Mouse (Mus musculus) 416B (cell line): Measurements from ENCODE around the gene Kif5a.
"Not testable (repeated sequence)": the region's sequence is repeated elsewhere in the genome, so short reads cannot be mapped to it uniquely, and the experiment has no call there.

Experiments
- DNase-seq: peaks from one replicate; pipeline ENCODE4 v3.0.0; 2011; ENCODE audit warnings: low read depth

The Kif5a gene

DNA sequence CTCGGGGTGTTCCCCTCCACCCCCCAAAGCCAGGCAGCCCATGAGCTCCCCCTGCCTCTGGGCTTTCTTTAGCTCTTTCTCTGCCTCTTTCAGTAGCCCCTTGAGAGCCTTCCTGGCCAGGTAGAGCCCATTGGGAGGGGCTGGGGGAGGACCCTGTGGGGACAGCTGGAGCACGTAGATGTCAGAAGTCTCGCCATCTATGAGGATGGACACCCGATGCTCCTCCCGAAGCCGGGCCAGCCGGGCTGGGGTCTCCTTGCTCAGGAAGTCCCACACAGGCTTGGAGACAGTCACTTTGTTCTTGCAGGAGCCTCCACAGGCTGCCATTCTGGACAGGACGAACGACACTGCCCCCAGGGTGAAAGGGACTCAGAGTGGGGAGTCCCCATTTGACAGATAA lies 70.1 kb downstream of the Kif5a start:
- no peak for DNase-seq

DNA sequence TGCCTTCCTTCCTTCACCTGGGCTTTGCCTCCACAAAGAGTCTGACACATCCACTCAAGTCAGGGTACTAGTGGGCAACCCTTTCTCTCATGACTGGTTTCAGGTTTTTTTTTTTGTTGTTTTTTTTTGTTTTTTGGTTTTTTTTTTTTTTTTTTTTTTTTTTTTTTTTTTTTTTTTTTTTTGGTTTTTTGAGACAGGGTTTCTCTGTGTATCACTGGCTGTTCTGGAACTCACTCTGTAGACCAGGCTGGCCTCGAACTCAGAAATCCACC lies 71.2 kb downstream of the Kif5a start:
- not testable (repeated sequence) for DNase-seq

DNA sequence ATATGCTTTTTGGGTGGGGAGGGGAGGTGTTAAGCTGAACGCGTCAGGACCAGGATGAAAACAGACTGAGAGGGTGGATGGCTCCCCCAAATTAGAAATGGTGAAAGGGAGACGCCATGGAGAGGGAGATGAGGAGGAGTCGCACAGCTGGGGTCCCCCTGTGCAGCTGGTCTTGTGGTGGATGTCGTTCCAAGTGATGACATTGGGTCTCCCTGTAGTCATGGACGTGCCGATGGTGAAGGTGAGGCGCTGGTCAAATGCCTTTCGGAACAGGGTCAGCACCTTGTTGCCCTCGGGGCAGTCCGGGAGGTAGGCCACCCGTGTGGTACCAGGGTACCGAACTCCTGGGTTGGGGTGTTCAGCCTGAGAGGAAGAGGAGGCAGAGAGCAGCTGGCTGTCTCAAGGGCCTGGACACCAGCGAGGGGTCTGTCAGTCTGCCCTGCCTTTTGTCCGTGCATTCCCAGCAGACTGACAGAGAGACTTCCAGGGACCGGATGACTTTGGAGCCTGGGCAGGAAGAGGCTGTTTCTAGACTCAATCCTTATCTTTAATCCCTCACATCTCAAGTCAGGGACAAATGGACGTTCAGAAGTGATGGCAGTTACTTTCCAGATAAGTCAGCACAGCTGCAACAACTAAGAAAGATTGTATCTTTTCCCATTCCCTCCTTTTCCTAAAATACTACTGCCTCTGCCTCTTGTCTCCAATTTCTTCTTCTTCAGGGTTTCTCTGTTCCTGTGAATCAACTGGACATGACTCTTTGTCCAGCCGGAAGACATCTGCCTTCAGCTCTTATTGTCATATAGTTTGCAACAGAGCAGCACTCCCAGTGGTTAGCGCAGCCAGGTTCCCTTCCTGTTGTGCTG lies 71.7 kb downstream of the Kif5a start:
- no peak for DNase-seq

DNA sequence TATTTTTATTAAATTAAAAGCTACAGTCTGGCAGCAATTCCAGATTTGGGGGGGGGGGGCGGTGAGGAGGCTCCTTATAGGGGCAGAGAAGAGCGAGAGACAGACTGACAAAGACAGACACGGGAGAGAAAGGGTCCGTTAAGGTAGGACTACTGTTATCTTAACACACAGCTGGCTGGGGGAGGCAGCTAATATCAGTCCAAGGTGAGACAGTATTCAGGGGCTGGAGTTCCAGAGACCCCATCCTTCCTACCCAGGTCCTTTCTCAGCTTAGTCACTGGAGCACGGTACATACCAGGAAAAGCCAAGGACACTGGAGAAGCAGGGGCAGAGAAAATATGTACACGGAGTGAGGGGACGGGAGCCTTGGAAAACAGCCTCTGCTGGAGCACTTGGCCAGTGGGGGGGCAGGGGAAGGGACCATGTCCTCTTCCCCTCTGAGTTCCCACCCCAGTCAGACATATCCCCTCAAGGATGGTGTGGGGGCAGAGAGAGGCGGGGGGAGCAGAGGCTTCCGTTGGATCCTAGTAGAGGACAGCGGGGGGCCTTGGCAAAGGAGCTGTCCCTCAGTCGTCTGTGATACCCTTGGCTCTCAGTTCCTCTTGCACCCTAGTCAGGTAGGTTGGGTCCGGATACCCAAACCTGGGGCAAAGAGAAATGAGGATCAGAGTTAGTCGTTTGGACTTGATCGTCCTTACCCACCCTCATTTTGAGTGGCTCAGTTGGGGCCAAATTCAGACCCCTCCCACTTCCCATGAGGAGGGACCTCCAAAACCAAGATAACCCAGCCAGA lies 72.6 kb downstream of the Kif5a start:
- DNase-seq = no peak

DNA sequence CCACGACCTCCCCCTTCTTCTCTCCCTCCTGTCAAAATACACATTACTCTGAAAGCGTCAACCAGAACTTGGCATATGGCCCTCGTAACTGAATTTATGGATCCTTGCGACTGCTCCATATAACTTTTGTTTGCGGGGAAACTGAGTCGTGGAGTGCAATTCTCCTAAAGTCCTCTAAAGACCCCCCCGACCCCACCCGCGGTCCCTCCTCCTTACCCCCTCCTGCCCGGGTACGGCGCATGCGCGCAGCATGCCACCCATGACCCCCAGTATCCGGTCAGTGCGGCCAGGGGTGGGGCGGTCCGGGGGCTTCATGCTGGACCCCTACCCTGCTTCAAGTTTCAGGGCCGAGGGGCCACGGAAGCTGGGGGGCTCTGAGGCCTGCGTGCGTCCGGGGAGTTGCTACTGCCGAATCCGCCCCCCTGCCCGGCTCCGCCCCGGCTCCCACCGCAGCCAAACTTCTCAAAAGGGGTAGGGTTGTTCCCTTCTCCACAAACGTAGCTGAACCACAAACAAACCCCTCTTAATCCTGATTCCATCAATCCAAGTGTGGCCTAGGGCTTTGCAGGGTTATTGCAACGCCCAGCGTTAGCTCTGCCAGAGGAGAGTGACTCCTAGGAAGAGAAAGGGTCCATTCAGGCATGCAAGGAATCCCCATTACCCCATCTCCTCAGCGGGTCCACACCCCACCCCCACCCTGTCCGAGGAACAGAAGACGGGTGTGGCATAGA lies 73.3 kb downstream of the Kif5a start, which contains the start of gene Arhgef25:
Gene Arhgef25, minus strand, starts transcription at position 433 of the 731 bp plus-strand sequence.
- DNase-seq = no peak

DNA sequence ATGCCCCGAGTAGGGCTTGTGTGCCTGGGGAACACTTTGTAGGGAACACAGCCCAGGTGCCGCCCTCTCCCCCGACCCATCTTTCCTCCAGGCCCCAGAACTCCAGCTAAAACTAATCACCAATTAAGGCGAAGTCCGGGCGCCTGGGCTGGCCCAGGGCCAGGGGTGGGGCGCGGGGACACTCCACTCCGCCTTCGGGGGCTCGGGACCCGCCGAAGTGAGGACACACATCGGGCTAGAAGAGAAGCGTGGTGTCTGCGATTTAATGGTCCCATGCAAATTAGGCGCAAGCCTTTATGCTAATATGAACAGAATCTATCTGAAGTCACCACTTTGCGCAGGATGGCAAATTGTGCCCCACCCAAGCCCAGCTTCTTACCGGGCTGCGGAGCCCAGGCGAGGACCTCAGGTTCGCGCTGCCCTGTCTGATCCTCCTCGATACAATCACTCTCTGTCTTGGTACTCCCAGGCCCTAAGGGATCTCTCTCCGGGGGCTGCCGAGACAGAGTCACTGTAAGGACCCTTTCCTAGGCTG lies 74.0 kb downstream of the Kif5a start:
- no peak for DNase-seq

DNA sequence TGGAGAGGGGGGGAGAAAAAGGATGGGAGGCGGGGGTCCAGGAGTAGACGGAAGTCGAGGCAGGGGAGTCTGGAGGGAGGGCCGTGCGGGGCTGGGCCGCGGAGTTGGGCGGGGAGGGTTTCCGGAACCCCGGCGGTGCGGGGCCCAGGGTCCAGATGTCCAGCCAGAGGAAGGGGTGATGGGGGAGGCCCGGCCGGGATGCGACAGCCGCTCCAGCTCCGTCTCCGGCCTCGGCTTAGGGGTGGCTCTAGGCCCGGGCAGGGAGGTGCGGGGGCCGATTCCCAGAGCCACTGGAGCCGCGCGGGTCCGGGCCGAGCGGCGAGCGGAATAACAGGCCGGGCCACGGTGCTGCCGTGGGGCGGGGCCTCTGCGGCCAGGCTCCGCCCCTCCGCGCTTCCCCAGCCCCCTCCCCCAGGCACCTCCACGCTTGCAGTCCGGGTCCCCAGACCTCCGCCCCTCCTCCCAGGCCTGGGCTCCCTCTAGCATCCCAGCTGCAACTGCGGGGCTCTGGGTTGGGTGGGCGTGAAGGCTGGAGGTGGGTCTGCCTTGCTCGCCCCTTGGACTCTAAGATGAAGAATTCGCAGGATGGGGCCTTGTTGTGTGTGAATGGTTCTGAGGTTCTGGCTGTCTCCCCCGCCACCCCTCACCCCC lies 74.6 kb downstream of the Kif5a start:
- DNase-seq = no peak

DNA sequence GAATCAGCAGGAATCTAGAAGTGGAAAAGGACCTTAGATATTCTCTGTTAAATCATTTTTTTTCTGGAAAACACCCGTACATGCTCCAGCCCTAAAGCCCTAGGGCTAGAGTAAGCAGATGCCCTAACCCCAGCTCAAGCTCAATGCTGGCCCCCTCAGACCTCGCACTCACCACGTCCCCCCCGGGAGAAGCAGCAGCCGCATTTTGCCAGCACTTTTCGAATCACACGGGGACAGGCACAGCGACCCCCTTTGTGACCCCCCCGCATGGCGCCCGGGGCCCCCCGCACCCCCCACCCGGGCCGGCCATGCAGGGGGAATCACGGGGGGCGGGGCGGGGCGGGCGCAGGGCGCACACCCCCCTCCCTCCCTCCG lies 75.1 kb downstream of the Kif5a start:
- no peak for DNase-seq

DNA sequence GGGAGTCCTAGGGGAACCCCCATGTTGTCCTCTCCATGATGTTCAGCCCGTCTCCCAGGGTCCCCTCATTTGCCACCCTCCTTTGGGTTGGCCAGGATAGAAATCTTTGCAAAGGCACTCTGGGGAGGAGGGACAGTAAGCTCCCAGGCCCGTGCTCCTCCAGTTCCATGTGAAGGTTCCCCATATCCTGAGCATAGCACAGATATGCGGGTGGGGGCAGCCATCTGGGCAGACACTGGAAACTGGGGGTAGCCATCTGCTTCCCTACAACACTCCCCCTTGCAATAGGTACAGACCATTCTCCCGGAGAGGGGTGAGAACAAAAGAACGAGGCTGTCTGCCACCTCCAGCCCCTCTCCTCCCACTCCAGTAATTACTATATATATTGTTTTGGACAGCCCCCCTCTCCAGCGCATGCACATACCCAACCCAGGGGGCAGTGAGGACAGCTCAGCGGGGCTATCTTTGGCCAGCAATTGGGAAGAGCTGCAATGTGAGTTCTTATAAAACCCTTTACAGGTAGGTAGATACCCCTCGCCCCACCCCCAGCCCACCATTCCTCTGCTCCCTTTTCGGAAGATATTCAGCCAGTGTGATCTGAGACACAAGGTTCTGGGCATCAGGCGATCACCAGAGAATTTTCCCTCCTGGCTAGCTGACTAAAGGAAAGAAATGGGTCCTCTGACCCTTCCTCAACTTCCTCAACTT lies 75.6 kb downstream of the Kif5a start:
- DNase-seq = no peak

DNA sequence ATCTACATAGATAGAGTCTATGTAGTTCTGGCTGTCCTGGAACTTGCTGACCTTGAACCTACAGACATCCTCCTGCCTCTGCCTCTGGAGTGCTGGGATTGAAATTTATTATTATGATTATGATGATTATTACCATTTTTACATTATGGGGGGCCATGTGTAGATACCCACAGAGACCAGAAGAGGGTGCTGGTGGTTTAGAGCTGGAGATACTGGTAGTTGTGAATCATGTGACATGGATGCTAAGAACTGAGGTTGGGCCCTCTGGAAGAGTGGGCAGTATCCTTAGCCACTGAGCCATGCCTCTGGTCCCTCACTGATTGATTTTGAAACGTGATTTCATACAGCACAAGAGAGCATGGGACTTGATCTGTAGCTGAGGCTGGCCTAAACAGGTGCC lies 76.7 kb downstream of the Kif5a start:
- no peak for DNase-seq

DNA sequence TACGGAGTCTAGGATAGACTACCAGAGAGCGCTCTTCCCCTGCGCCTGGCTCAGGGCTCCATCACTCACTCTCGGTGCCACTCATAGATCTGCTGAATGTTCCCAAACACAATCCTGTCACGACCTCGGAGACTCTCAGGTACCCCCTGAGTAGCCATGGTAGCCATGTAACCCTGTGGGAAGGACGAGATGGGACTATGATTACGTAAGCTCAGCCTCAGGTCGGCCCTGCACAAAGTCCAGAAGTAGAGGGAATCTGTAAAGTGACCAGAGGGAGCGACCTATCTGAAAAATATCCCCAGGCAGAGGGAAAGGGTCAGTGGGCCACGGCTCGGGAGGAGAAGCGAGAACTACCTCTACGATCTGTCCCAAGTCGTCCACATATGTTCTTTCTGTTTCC lies 77.6 kb downstream of the Kif5a start:
- no peak for DNase-seq

DNA sequence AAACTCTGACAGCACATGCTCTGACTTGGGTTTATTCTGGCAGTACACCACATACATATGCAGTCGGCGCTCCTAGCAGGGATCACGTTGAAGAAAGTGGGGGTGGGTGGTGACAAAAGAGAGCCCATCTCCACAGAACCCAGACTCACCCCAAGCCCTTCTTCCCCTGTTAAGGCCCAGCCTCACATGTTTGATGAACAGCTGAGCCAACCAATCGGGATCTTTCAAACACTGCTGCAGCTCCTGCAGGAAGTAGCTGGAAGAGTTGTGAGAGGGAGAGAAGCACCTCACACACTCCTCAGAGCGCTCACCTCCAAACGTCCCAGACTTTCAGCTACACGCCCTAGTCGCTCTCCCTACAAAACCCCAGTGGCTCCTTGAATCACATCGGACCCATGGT lies 78.0 kb downstream of the Kif5a start:
- peak; percentile 49 for DNase-seq

DNA sequence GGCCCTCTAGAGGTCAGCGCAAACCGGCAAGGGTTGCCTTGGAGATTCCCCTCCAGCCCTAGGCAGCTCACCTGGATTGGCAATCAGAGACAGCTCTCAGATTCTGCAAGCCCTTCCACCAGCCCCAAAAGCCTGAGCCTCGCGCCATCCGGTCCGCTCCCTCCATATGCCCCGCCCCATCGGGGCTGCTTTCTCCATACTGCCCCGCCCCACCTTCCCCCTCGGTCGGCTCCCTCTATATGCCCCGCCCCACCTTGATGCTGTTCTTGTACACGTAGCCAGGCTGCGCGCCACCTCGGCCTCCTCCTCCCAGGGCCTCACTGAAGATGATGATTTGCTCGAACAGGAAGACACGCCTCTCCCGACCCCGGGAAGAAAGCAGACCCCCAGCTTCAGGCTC lies 79.4 kb downstream of the Kif5a start:
- DNase-seq = no peak

DNA sequence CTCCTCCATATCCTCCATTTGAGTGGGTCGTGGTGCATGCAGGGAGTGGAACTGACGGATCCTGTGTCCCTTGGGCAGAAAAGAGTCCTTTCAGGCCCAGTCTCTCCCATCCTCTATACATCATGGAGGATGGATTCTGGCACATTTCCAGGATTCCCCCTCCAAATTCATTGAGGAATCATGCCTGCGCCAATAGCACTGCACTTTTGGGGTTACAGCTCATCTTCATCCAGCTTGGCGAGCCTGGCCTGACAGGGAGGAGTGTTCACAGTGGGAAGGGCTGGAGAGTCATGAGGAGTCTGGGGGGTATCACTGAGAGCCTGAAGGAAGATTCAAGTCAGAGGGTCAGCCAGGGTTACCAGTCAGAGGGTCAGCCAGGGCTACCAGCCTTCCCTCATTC lies 80.5 kb downstream of the Kif5a start:
- no peak for DNase-seq

DNA sequence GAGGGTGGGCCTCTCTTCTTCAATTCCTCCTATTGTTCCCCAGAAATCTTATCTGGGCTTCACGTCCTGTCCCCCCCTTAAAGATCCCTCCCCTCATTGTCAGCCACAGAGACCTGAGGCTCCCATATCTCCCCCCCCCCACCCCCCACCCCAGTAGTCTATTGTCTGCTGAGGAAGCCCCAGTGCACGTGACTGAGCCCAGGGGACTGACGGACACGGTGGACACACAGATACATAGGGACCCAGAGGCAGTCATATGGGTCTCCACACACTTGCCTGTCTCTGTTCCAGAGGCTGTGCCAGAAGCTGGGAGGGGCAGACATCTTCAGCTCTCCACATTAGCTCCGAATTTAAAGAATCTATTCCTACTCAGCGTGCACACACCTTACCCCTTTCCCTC lies 81.6 kb downstream of the Kif5a start:
- no peak for DNase-seq

DNA sequence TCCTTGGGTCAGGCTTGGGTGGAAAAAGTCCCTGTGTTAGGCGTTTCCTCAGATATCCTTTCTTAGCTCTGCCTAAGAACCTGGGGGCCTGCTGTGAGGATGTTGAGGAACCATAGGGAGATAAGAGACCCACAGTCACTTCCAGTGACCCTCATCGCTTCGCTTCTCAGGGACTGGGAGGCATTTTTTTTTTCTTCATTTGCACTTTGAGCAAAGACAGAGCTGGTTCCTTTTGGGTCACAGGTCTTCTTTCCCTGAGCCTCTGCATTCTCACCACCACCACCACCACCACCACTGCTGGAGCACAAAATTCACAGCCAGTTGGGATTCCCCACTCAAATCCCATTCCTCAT lies 82.5 kb downstream of the Kif5a start:
- no peak for DNase-seq

DNA sequence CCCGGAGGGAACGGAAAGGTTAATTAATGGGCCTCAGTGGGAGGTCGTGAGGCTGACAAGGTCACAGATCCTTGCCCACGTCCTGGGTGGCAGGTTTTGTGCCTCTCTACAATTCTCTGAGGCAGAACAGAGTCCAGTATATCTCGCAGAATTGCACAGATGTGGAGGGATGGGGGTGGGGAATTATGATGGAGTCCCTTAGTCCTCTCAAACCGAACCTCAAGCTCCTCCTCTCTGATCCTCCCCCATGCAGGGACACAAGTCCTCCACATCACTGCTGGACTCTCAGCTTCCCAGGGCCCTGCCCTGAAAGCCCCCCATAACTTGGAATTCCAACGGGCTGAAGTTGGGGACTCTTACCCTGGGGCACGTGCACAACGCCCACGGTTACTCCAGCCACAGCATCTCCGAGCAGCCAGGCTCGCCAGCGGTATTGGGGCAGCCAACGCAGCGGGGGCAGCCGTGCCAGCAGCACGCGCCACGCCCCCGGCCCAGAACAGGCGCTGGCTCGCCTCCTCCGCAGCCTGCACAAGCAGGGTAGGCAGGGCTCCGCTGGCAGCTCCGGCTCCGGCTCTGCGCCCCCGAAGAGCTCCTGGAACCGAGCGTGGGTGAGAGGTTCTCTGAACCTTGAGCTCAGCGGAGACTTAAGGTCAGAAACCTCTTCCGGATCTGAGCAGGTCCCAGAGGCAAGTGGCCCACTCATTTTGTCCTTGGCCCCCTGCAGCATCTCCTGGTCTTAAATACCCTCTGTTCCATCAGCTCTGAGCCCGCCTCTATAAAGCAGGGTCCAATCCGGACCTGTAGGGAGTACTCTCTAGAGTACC lies 83.1 kb downstream of the Kif5a start, which contains the start of gene Slc26a10:
Gene Slc26a10, minus strand, starts transcription at position 775 of the 824 bp plus-strand sequence.
- no peak for DNase-seq

DNA sequence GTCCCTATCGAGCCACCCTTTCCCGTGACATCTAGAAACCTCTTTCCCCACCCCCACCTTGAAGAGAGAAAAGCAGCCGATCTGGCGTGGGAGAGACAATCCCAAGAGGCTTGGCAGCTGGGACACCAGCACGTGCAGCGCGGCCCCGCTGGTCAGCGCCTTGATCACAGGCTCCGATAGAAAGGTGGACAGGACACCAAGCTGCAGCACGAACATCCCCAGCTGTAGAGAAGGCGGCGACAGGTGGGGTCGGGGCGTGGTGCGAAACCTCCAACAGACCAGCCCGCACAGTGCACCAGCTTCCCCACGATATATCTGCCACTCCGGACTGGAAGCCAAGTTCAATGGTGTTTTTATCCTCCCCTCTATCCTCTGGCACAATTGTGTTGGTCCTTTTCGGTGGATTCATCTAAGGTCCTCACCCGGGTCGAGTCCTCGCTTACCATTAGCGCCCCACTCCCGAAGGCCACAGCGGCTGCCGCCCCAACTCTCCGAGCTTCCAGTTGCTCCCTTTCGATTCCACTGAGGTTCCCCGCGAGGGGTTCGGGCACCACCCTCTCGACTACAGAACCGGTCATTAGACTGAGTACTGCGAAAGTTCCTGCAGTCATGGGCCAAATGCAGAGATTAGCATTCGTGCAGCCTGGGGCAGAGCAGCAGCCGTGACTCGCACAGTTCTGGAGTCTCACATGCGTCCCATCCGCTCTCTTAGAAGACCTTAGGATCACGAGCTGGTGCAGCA lies 84.7 kb downstream of the Kif5a start:
- no peak for DNase-seq

DNA sequence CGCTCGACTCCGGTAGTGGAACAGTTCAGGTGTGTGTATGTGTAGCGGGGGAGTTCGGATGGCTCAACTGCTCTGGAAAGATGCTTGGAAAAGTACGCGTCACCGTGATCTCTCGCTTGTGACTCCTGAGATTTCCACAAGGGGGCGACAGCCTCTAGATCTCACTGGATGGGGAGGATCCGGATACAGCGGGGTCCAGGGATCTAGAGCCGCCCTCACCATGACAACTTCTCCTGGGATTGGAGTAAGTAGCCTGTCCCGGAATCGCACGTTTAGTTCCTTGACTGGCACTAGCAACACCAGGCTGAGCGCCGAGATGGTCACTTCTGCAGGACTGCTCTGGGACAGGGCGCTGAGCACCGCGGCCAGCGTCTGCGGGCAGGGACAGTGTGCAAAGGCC lies 85.4 kb downstream of the Kif5a start:
- peak; percentile 56 for DNase-seq

DNA sequence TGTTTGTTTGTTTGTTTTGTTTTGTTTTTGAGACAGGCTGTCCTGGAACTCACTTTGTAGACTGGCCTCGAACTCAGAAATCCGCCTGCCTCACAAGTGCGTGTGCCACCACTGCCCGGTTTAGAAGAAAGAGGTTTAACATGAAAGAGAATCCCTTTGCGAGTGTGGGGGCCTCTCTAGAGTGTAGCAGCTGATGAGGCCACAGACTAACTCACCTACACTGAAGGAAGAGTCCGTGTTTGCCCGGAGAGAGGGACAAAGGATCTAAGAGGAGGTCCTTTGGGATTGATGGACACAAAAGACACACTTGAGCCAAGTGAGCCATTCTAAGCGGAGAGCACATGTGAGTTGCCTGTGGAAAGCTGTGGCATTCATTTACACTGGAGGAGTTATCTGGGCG lies 85.9 kb downstream of the Kif5a start:
- DNase-seq = no peak
